Mouse (Mus musculus) layer of hippocampus, postnatal 10 days (tissue): ENCODE data around the gene Lonrf2. TPM values are rescaled to one million over a fixed set of nuclear protein-coding genes. Genes with fewer than 3 reads are reported as not detected.

Source experiments
- DNase-seq, 2 experiments: peaks; one replicate each; pipeline ENCODE4 v3.0.0; 2021; ENCODE audit warnings: low spot score in 2 of 2
- long read RNA-seq: library from polyadenylated mRNA; stranded (forward); transcript quantifications from one replicate; pipeline ENCODE4 v2.0.0, GENCODE M21; 2023
- total RNA-seq, 2 experiments: library from RNA; stranded (reverse); gene quantifications; 2 replicates each; pipeline ENCODE4 v1.2.3; 2021

Gene Lonrf2
- 100 to 1,000 TPM; 122 TPM for total RNA-seq
- long read RNA-seq, full-length matches to known transcripts = 11 of 22 reads
- long read RNA-seq, partial matches to known transcripts = 0 of 22 reads
- long read RNA-seq, other reads (novel, unspliced or antisense) = 11 of 22 reads

DNA sequence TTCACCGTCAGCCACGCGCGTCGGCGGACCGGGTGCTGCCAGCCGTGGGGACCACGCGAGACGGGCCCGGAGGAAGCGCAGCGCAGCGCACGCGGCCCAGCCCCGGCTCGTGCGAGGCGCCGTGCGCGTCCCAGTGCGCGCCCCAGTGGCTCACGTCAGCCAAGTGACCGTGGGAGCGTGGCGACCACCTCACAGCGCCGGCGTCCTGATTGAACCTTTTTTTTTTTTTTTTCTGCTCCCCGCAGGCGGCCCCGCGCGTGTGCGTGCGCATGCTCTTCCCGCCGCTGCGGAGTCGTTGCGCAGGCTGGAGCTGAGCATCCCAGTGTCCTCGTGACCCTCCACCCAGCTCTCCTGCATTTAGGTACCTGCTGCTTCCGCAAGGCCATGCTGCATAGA, at the start of gene Lonrf2:
Lonrf2 (minus strand) TSS at position 235 of the 396 bp plus-strand sequence.
- DNase-seq = peak; percentile 69 to 81

DNA sequence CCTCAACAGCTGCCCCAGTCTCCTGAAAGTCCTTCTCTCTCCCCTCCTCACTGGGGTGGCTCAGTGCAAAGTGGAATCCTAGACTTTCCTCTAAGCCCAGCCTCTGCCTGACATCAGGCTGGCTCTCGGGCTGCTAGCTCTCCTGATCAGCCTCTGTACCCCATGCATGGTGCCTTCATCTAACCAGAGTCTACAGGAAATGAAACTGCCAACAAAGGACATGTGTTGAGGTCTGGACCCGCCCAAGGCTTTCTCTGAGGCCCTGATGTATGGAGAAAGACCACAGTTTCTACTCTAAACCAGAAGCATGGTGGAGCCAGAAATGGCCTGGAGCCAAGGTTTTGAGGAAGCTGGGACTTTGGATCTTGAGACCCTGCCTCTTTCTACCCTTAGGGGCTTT, 49.4 kb upstream of the Lonrf2 start:
- DNase-seq = no peak

DNA sequence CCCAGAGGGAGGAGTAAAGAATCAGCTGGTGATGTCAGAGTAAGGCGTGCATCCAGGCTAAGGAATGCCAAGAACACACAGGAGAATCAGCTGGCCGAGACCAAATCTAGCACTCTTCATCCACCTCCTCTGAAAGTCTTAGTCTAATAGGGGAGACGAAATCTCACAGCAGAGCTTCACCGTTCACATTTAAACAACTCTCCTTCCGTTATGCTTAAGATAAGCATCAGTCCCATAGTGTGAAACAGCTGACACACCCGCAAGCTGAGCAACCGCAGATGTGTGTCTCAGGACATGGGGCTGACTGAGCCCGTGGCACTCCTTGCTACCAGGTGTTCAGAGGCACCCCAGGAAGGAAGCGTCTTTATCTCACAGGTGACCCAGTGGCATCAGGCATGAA, 47.3 kb upstream of the Lonrf2 start:
- DNase-seq = no peak

DNA sequence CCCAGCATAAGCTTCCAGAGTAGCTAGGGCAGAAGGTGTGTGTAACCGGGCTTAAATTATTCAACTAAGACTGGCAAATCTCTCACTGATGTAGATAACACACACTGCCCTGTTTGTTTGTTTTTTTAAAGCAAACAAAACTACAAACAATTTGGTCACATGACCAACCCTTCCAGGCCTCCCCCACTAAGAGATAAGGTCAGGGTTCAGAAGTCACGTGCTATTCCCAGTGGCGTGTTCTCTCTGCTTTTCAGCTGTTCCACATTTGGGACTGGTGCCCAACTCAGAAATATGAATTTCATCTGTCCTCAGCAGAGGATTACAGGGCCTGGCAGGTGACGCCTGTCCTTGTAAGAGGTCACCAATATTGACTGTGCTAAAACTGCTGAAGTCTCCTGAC, 46.2 kb upstream of the Lonrf2 start:
- no peak for DNase-seq

DNA sequence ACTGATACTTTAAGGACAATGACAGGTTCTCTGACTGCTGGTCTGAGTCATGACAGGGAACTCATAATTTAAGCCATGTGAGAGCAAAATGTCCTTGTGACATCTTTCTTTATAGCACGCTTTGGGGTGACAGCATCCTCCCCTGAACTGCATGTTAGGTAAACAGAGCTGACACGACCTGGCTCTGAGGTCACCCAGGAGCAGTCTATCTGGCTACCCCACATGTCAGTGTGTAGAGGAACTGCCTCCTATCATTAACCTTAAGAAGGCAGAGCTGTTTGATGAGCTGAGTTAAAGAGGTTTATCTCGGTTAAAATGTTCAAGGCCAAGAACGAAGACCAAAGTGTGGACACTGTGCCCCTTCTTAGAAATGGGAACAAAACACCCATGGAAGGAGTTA, 44.9 kb upstream of the Lonrf2 start:
- DNase-seq = no peak

DNA sequence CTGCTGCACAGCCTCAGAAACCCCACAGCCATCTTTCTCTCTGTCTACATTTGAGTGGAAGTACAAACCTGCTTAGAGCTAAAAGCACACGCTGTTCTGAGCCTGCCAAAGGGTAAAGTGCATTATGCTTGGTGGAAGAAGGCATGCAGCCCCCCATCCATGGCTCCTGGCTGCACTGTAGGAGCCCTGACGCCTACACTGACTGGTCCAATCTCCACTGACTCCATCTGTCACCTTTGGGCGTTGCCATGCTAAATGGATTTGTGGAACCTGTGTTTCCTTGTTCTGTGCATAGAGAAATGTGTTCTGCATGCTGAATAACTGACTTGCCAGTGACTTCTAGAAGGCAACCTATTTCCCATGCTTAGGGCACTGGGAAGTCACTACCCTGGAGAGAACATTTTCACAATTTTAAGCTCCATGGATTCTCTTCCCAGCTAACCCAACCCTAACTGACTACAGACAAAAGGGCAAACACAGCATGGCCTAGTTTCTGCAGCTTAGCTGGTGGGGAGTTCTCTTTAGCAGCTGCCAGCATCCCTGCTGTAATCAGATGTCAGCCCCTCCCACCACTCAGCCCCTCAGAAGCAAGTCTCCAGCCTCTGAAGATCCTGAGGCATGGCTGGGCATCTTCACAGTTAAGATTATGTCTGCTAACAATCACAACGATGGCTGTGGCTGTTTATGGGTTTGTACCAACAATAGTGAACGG, 40.3 kb upstream of the Lonrf2 start:
- DNase-seq = no peak

DNA sequence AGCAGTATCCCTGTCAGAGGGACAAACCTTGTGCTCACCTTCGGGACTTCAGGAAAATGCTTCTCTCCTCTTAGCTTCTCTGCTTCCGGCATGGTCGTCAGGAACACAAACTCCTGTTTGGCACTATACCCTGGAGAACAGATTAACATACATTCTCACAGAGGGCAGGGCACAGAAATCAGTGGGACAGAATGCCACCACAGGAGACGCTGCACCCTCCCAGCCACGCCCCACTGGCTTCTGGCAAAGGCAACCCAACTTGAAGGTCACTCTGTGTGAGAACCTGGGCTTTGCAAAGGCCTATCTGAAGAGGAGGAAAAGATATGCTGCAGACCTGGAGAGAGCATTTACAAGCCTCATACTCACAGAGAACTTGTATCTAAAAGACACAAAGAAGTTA, 37.4 kb upstream of the Lonrf2 start:
- DNase-seq = no peak

DNA sequence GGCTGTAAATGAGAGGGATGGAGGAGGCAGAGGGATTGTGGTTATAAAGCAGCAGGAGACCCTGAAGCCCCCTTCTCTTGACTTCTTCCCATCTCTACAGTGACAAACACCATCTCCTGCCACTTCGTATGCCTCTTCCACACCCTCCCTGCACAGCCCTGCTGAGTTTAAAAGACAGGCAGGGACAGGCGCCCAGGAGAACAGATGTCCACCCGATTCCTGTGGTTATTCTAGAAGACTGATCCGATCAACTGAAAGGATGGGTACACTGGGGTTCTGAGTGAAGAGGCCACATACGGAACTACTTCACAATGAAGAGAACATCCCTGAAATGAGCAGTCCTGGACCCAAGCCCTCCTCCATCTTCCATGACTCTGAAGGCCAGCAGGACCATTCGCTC, 35.3 kb upstream of the Lonrf2 start:
- no peak for DNase-seq

DNA sequence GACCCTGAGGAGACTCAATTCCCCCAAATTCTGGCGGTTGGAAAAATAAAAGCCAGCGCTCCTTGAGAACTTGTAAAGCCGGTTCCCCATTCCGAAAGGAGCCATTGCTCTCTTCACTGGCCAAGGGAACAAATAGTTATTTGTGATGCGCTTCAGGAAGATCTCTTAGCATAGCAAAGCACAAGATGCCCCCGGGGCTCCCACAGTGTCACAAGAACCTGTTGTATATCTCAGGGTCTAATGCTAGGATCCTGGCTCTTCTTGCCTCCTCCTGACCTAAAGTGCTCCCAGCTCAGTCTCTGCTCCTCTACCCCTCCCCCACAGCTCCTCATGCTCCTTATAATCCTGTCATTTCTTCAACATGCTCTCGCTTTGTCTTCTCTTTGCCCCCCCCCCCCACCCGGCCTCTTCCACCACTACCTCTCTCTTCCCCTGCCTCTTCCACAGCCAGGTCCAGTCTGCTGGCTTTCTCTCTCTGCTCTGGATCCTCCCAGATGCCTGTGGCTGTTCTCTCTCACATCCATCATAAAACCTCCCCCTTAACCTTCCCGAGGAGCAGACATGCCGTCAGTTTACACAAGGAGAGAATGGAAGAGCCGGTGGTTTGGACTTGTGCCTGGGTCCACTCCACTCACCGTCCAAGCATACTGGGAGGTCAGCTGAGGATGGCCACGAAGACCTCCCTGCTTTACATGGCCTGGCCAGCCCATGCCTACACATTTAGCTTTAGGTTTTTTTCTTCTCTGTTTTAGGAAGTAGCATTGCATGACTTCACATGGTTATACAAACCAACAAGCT, 33.1 kb upstream of the Lonrf2 start:
- no peak for DNase-seq

DNA sequence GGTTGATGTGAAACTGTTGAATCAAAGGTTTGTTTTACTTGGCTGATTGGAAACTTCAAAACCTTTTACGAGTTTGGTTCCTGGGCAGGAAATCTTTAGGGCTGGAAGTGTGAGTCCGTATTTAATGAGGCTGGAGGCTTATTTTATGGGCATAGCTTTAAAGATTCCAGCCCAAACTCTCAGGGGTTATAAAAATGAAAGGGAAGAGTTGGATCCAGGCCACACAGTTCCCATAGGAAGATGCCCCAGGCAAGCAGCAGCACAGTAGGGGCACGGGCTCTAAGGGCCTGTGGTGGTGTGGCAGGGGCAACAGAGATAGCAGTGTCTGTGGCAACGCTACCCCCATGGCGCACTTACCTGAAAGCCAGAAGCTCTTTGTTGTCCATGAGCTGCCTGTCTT, 29.7 kb upstream of the Lonrf2 start:
- DNase-seq = no peak

DNA sequence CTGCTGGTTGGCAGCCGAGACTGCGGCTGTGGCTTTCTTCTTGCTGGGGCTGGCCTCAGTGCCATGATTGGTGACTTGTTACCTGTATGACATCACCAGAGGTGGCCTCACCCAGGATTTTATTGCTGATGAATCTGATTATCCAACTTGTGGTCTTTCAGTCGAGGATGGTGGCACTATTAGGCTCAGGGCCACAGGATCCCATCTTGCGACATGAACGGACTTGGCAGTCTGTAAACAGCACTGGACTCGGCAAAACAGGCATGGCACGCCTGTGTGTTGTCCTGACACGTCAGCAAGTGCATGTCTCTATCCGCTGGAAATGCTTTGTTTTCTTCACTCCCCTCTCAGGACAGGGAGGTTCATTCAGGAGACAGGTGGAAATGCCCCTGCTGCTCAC, 27.8 kb upstream of the Lonrf2 start:
- no peak for DNase-seq

DNA sequence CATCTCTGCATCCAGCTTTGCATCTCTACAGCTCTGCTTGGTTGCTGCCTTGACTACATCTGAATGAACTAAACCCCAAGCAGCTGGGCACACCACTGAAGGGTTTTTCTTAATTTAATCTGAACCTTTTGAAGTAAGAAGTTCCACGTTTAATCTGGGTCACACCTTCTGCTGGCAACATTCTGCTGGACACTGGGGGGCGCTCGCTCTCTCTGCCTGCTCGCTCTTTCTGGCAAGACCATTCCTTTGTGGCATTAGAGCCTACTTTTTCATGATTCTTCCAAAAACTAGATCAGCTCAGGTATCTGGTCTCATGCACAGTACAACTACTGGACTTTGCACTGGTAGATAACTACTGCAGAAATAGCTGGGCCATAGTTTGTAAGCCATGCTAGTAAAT, 25.7 kb upstream of the Lonrf2 start:
- DNase-seq = peak; percentile 66 to 75

DNA sequence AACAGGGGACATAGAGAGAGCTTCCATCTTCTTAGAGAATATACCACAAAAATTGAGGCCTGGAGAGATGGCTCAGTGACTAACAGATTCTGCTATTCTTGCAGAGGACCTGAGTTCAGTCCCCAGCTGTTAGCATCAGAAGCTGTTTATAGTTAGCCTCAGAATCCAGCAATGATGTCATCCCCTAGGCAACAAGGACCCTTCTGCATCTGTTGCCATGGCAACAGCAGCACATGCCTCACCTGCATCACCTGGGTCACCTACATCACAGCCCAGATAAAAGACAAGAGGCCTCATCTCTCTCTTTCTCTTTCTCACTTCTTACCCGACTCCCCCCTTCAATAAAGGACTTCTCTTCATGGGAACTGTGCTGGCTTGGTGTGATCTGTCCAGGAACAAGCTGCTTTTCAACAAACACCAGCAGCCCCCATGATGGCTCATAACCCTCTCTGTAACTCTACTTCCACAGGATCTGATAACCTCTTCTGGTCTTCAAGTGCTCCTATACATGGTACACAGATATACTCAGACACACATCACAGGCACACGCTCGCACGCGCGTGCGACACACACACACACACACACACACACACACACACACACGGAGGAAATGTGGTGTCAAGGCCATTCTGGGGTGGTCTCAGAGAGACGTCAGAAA, 24.5 kb upstream of the Lonrf2 start:
- no peak for DNase-seq

DNA sequence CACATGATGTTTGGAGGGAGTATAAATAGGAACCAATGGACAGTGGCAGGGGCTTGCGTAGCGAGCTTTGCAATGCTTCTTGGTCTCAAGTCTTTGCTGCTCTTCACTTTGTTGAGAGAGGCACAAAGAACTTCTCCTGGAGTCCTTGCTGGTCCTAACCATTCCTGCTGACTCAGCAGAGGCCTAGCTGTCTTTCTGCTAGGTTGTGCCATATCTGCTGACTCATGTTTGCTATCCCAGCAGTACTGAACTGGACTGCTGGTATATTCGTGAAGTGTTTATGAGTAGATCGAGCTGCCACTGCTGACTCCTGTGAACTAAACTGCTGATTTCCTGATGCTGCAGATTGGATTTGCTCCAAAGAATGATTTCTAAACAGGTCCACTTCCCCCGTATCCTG, 23.7 kb upstream of the Lonrf2 start:
- DNase-seq = no peak

DNA sequence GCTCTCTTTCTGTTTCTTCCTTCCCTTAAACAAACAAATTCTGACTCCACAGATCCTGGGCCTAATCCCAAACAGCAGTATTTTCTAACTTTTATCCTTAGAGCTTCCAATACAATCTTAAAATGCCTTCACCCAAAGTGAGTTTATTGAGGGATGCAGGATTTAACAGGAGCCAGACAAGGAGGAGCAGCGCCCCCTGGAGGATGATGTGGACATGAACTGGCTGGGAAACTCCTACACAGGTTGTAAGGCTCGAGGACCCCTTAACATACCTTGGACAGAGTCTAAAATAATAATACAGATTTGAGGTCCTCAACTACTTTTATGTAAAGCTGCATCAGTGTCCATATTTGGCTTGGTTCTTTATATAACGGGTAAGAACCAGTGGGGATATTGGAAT, 19.7 kb upstream of the Lonrf2 start:
- peak; percentile 79 for DNase-seq

DNA sequence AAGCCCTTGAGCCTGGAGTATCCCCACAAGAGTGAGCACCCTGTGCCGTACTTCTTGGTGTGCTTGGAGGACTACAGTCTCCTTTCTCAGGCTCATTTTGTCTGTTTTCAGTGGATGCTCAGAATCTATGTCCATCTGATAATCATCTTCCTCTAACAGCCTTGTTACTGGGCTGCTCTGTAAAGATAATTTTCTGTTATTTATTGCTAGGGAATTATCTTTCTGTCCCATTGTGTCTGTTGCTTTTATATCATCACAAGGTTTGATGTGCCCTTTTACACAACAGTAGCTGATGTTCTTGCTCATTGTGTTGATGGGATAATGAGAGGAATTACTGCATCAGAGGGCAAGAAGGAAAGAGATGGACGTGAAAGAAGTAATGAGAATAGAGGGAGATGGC, 15.7 kb upstream of the Lonrf2 start:
- no peak for DNase-seq

DNA sequence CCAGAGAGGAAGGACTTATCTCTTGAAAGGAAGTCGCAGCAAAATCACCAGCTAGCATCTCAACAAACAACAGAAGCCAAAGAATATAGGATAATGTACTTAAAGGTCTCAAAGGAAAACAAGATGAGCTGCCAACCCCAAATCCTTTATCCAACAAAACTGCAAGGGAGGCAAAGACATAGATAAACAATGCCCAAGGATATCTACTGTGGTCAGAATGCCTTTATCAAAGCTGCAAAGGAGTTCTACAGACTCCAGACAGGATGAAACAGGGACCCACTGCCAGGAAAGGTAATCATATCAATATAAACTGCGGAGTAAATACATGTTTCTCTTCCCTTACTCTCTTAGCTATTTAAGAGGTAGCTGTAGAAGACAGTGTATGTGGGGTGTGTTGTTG, 14.1 kb upstream of the Lonrf2 start:
- DNase-seq = no peak

DNA sequence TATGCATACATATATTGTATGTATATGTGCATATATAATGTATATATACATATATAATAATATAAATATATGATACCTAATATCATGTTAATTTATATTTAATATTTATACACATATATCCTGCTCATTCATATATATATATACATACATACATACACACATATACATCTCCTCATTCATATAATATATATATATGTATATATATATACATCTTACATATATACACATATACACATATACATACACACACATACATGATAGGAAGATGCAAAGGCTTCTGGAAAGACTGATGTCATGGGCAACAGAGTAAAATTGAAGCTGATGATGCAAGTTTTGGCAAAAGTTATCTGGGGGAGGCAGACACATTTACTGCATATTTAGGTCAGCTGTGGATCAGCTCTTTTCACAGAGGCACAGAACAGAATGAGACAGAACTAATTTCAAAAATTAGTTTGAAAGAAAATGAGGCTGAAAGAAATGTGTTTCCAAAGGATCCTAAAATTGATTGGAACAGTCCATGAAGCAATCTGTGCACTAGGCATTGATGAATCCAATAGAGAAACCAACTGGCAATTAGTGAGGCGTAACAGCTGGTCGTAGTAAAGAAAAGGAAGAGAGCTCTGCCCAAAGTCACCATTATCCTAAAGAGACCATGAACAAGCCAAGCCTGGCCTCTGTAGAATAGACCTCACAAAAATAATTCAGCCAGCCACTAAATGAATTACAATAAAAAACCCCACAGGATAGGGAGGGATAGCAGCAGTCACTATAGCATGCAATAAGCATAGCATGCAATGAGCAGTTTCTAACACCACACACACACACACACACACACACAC, 12.2 kb upstream of the Lonrf2 start:
- peak in 1 of 2 experiments; percentile 22 for DNase-seq

DNA sequence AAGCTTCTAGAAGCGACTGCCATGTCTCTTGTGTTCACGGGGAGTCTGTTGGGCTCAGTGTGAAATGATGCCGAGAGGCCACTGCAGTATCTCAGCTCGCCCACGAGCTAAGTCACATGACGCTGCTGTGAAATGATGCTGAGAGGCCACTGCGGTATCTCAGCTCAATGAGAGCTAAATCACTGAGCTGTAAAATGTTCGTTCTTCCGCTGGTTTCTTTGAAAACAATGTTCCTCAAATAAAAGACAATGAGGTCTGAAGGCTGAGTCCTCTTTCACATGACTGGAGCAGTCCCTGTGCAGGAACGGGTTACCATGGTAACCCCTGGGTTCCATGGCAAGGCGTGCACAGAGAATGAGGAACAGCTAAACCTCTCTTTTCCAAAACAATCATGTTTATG, 11.5 kb upstream of the Lonrf2 start:
- peak; percentile 45 for DNase-seq

DNA sequence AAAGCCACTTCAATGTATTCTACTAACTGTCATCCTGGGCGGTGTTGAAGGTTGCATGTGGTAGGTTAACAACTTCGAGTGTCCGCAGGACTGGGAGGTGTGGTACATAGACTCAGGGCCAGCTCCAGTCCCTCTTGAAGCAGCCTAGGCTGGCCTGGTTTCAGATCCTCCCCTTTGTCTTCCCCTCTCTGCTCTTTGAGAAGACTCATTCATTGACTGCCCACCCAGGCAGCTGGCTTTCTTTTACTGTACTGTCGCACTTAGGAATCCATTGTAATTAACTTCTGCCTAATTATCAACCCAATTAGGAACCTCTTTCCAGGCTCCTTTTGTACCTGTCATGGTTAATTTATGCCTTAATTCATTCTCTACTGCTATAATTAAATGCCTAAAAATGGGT, 6.8 kb upstream of the Lonrf2 start:
- DNase-seq = peak in 1 of 2 experiments; percentile 30

DNA sequence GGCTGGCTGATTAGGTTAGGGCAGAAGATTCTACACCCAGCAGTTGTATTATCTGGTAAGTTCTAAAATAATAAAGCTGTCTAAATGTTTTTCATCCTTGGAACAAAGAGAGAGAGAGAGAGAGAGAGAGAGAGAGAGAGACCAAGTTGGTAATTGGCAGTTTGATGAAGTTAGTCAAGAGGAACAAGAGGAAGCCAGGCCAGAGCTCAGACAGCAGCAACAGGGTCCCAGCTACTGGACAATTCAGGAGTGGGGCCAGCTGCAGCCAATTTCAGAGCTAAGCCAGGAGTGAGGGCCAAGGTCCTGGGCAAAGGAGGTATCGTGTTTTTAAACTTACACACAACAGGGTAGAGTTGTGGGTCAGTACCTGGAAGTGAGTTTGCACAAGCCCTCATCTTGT, 6.3 kb upstream of the Lonrf2 start:
- DNase-seq = no peak
